ENCODE assay signal across 17 mouse cellular contexts in the genomic region with DNA sequence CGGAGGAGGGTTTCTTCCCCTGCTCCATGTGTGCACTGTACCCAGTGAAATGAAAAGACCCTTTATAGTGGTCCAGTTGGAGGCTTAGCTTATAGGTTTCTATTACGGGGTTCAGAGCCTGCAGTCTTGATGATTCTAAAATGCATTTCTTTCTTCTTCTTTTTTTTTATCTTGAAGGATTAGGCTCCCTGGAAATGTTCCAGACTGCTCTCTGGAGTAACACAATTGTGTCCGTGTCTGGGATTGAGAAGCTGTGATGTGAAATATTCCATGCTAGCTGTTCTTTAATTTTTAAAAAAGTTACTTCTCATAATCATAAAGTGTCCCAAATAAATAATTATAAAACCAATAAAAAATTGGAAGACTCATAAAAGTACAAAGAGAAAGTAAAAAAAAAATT. TPM values are rescaled to one million over a fixed set of nuclear protein-coding genes. Genes with fewer than 3 reads are reported as not detected.
"Had no signal": no experiment of that assay in that cellular context is flagged by ENCODE, and none has a peak within 500 bp of the region (broad histone marks: within the 10 kb centered on the region; RNA-seq: fewer than 3 reads in every experiment).

No protein-coding gene starts in this region.

- DNase-seq: liver; liver, embryonic 13.5 days; liver, postnatal 0 days; right cerebral cortex, postnatal 14 days; thymus, adult 2 months; thymus, postnatal 25 days; thymus, postnatal 4 days had no signal

- H3K9ac ChIP-seq: liver, embryonic 13.5 days; liver, embryonic 15.5 days; liver, postnatal 0 days; midbrain, embryonic 13.5 days; midbrain, embryonic 15.5 days; neural tube, embryonic 12.5 days; stomach, embryonic 15.5 days had no signal

- H3K27me3 ChIP-seq: liver, embryonic 13.5 days; liver, embryonic 15.5 days; midbrain, embryonic 13.5 days; midbrain, embryonic 15.5 days; neural tube, embryonic 12.5 days; stomach, embryonic 15.5 days had no signal

- H3K4me3 ChIP-seq: liver, embryonic 13.5 days; liver, embryonic 15.5 days; megakaryocyte, embryonic 14.5 days; midbrain, embryonic 13.5 days; midbrain, embryonic 15.5 days; neural tube, embryonic 12.5 days; stomach, embryonic 15.5 days had no signal

- H3K27ac ChIP-seq: liver, embryonic 13.5 days; liver, embryonic 15.5 days; macrophage; midbrain, embryonic 13.5 days; midbrain, embryonic 15.5 days; neural tube, embryonic 12.5 days; stomach, embryonic 15.5 days; stomach, postnatal 0 days had no signal

- H3K4me1 ChIP-seq: liver, embryonic 13.5 days; liver, embryonic 15.5 days; megakaryocyte, embryonic 14.5 days; midbrain, embryonic 13.5 days; midbrain, embryonic 15.5 days; neural tube, embryonic 12.5 days; stomach, embryonic 15.5 days had no signal

- H3K9me3 ChIP-seq: liver, embryonic 13.5 days; liver, embryonic 15.5 days; midbrain, embryonic 13.5 days; midbrain, embryonic 15.5 days; neural tube, embryonic 12.5 days; stomach, embryonic 15.5 days had no signal

- ATAC-seq: liver, postnatal 0 days; midbrain, embryonic 13.5 days; midbrain, embryonic 15.5 days had no signal

- H3K36me3 ChIP-seq: liver, embryonic 13.5 days; liver, embryonic 15.5 days; midbrain, embryonic 13.5 days; midbrain, embryonic 15.5 days; neural tube, embryonic 12.5 days; stomach, embryonic 15.5 days had no signal

- H3K4me2 ChIP-seq: liver, embryonic 11.5 days; liver, embryonic 13.5 days; liver, embryonic 15.5 days; midbrain, embryonic 11.5 days; midbrain, embryonic 13.5 days; midbrain, embryonic 15.5 days; neural tube, embryonic 12.5 days; stomach, embryonic 15.5 days had no signal

RNA-seq across cellular contexts. Expression of gene Rxrg, which starts 26.9 kb away (rescaled TPM):
- polyA plus RNA-seq: macrophage had no signal
